Mouse (Mus musculus) testis, adult 2 months (tissue): ENCODE results near the gene Actn1.

Experiments
- CTCF ChIP-seq: fragments of 200-500 bp; IDR thresholded peaks from 2 replicates; pipeline ENCODE4 v1.5.1; 2012; ENCODE audit warnings: low read depth, mild to moderate bottlenecking, inconsistent platforms, low read length, moderate library complexity; ENCODE audit not compliant: control insufficient read depth, insufficient read depth, insufficient replicate concordance
- POLR2A ChIP-seq: fragments of 200-500 bp; IDR thresholded peaks from 2 replicates; pipeline ENCODE4 v1.6.1; 2012; ENCODE audit warnings: low read depth, mild to moderate bottlenecking, inconsistent platforms, low read length, moderate library complexity; ENCODE audit not compliant: control insufficient read depth

DNA sequence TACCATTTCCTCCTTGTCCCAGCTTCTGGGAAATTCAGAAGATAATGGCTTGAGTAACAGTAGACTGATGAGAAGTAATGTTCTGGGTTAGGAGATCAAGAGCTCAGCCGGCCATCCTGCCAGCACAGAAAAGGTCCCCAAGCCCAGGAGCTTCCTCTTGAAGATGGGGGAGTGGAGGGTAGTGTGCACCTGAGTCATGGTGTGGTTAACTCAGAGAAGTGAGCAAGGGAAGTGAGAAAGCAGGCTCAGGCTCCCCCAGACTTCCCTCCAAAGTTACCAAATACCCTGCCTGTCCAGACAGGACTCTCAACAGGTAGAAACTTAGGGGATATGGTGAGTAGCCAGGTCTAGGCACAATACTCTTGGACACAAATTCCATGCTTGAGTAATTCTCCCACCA is 24.9 kb downstream of the Actn1 start:
- no peak for TF ChIP-seq CTCF
- no peak for TF ChIP-seq POLR2A
